Mouse (Mus musculus): ENCODE results near the gene Mrpl58.
"Not testable (repeated sequence)": the region's sequence is repeated elsewhere in the genome, so short reads cannot be mapped to it uniquely, and the experiment has no call there.

Mrpl58 gene

GRCm38 (mm10) chr11:115383701-115384474 is 19.7 kb upstream of the Mrpl58 start:
- DNase-seq: peak; percentile 38

- no peak for DNase-seq
Measured at GRCm38 (mm10) chr11:115384587-115384986, 19.0 kb upstream of the Mrpl58 start.

GRCm38 (mm10) chr11:115386859-115387258 is 16.7 kb upstream of the Mrpl58 start:
- not testable (repeated sequence) for DNase-seq

GRCm38 (mm10) chr11:115391358-115391757 is 12.2 kb upstream of the Mrpl58 start:
- DNase-seq: no peak

GRCm38 (mm10) chr11:115393721-115394325 is 9.7 kb upstream of the Mrpl58 start:
- peak; percentile 19 for DNase-seq

- no peak for DNase-seq
Measured at GRCm38 (mm10) chr11:115398085-115398484, 5.5 kb upstream of the Mrpl58 start.

- no peak for DNase-seq
Measured at GRCm38 (mm10) chr11:115400126-115400525, 3.4 kb upstream of the Mrpl58 start.

GRCm38 (mm10) chr11:115400630-115401391 is 2.7 kb upstream of the Mrpl58 start:
- DNase-seq: no peak

GRCm38 (mm10) chr11:115405723-115406122 is 2.2 kb downstream of the Mrpl58 start:
- DNase-seq: no peak

GRCm38 (mm10) chr11:115406858-115407401 is 3.4 kb downstream of the Mrpl58 start:
- no peak for DNase-seq

- no peak for DNase-seq
Measured at GRCm38 (mm10) chr11:115408266-115408920, 4.8 kb downstream of the Mrpl58 start.

- DNase-seq: no peak
Measured at GRCm38 (mm10) chr11:115409556-115409955, 6.0 kb downstream of the Mrpl58 start.

GRCm38 (mm10) chr11:115419531-115420237 is 16.1 kb downstream of the Mrpl58 start, which contains the start of the genes Atp5h and Kctd2:
Atp5h (minus strand) TSS chr11:115419962.
Kctd2 (plus strand) TSS chr11:115420128.
- peak; percentile 95 for DNase-seq

- peak; percentile 74 for DNase-seq
Measured at GRCm38 (mm10) chr11:115420336-115421190, 17.0 kb downstream of the Mrpl58 start.

- DNase-seq: no peak
Measured at GRCm38 (mm10) chr11:115421328-115421727, 17.8 kb downstream of the Mrpl58 start.

- no peak for DNase-seq
Measured at GRCm38 (mm10) chr11:115421972-115422371, 18.4 kb downstream of the Mrpl58 start.

GRCm38 (mm10) chr11:115423091-115423490 is 19.5 kb downstream of the Mrpl58 start:
- no peak for DNase-seq

GRCm38 (mm10) chr11:115424666-115425065 is 21.1 kb downstream of the Mrpl58 start:
- no peak for DNase-seq

GRCm38 (mm10) chr11:115425671-115426070 is 22.1 kb downstream of the Mrpl58 start:
- DNase-seq: no peak

- DNase-seq: peak; percentile 66
Measured at GRCm38 (mm10) chr11:115427482-115428331, 24.2 kb downstream of the Mrpl58 start.

Data from liver (tissue).